Mouse (Mus musculus) embryonic fibroblast, embryonic 13.5 days (primary cell): ENCODE results near the gene Nlgn1.

ENCODE experiments used
- CTCF ChIP-seq: IDR thresholded peaks from 2 replicates; pipeline ENCODE4 v1.5.1; 2011; ENCODE audit warnings: mild to moderate bottlenecking, control low read depth, low read length, moderate library complexity, borderline replicate concordance; ENCODE audit not compliant: insufficient read depth
- POLR2A ChIP-seq: IDR thresholded peaks from 2 replicates; pipeline ENCODE4 v1.6.1; 2011; ENCODE audit warnings: low read depth, mild to moderate bottlenecking, control low read depth, low read length, moderate library complexity

DNA sequence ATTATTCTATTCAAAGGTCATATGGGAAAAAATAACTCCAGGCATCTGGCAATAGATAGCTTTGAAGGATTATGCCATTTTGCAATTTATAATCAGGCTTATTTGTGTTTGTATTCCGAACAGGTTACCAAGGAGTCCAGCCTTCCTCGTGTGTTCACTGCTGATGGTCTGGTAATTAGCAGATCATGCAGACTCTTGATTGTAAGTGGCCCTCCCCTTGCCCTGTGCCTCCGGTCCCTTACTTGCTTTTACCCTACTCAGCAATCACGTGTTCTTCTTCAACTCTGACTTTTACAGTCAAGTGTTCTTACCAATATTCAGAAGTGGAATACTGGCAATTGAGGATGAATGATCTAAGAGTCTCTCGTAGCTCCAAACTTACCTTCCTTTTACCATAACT is 309.0 kb downstream of the Nlgn1 start:
- TF ChIP-seq POLR2A = no peak
- no peak for TF ChIP-seq CTCF
